Mouse (Mus musculus) cortical plate, adult 2 months (tissue): Measurements from ENCODE around the gene Akp3. TPM values are rescaled to one million over a fixed set of nuclear protein-coding genes. Genes with fewer than 3 reads are reported as not detected.

Experiments
- H3K27ac ChIP-seq: fragments of 200-500 bp; 2 replicates; pipeline ENCODE4 v1.5.1; 2012; ENCODE audit warnings: low read length, control low read depth, inconsistent platforms; ENCODE audit not compliant: insufficient read depth
- H3K4me1 ChIP-seq: fragments of 200-500 bp; 2 replicates; pipeline ENCODE4 v1.6.1; 2011; ENCODE audit warnings: low read length; ENCODE audit not compliant: control insufficient read depth, insufficient read depth
- H3K4me3 ChIP-seq: fragments of 200-500 bp; 2 replicates; pipeline ENCODE4 v1.5.1; 2011; ENCODE audit warnings: mild to moderate bottlenecking, low read length, control low read depth; ENCODE audit not compliant: insufficient read depth
- CTCF ChIP-seq: fragments of 200-500 bp; IDR thresholded peaks from 2 replicates; pipeline ENCODE4 v1.5.1; 2011; ENCODE audit warnings: mild to moderate bottlenecking, control low read depth, low read length; ENCODE audit not compliant: insufficient read depth; ENCODE audit errors: extremely low read depth
- POLR2A ChIP-seq: fragments of 200-500 bp; IDR thresholded peaks from 2 replicates; pipeline ENCODE4 v1.6.1; 2011; ENCODE audit warnings: mild to moderate bottlenecking, low read length, control low read depth; ENCODE audit not compliant: insufficient read depth; ENCODE audit errors: extremely low read depth
- polyA plus RNA-seq: library from polyadenylated mRNA; depleted of rRNA; stranded (reverse); fragments of >200 nt; gene quantifications from 2 replicates; pipeline ENCODE4 v1.2.3, GENCODE M21; 2012

Akp3 gene
- polyA plus RNA-seq, 1 experiment = not detected

GRCm38 (mm10) chr1:87153776-87154500, 29.2 kb downstream of the Akp3 start:
- Histone ChIP-seq H3K4me3 (no peak overlapping the region), H3K4me1 (no peaks in the 10 kb centered on the region), H3K27ac (no peak overlapping the region)
- no peak for TF ChIP-seq CTCF
- TF ChIP-seq POLR2A = no peak

DNA sequence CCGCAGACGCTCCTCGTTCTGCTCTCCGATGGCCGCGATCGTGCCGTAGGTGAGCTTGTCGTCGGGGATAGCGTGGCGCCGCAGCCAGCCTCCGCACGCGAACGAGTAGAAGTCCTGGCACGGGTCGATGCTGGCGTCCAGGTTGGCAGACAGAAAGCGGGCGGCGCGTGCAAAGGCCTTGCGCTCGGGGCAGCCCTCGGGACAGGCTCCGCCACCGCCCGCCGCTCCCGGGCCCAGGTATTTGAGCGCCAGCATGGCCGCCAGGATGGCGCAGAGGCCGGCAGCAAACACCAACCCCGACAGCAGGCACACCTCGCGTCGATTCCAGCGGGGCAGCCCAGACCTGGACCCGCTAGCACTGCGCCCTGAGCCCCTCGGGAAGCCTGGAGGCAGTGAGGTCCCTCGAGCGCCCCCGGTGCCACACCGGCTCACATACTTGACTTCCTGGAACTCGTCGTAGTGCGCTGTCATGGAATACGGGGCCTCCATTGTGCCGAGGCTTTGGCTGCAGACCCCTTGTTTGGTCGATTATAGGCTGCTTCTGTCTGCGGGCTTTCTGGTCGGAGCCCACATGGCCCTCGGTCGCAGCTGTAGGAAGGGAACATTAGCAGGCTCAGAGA, 29.8 kb downstream of the Akp3 start:
- H3K27ac ChIP-seq = no peak overlapping the region
- H3K4me1 ChIP-seq = no peaks in the 10 kb centered on the region
- TF ChIP-seq CTCF (no peak), POLR2A (no peak)
- H3K4me3 ChIP-seq = no peak overlapping the region

DNA sequence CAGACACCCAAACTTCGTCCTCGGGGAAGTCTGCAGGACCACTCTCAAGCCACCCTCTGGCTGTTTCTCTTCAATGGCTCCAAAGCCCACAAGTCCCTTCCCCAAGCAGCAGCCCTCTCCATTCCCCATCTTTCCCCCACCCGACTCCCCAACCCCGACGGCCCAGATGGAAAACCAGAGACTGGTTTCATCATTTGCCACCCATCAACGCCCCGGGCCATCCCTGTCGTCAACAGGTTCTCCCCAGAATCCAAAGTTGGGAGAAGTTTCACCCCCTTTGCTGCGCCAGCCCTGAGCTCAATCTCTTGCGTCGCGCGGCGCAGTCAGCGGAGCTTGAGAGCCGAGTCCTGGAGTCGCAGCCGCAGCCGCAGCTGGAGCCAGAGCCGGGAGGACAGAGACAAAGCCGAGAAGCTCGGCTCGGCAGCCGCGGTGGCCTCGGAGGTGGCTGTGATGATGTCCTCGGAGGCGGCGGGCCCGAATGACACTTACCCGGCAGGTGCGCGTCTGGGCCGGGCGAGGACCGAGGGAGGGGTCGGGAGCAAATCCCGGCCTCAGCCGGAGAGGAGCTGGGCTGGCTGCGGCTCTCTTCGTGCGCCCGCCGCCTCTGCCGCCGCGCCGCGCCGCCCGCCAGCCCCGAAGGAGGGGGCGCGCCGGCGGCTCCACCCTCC, 30.9 kb downstream of the Akp3 start:
- peak overlapping the region; percentile 7; the same call in 1 of the 2 replicates for H3K4me3 ChIP-seq
- no peaks in the 10 kb centered on the region for H3K4me1 ChIP-seq
- no peak overlapping the region for H3K27ac ChIP-seq
- TF ChIP-seq CTCF = no peak

DNA sequence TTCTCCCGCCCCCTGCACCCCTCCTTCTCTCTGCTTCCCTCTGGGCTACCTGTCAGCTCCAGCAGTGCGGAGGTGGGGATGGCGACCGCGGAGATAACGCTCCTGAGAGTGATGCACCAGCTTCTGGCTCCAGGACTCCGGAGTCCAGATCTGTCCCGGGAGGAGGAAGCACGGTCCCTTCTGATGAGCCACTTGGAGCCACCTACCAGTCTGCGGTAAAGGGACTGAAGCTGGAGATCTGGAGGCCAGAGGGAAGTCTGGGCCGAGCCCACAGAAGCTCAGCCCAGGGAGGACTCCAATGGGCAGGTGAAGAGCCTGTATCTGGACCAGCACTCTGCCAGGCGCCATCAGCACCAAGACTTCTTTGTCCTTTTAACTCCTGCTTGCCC, 31.4 kb downstream of the Akp3 start, which contains the start of gene Ecel1:
Ecel1 (minus strand) TSS at position 323 of the 389 bp plus-strand sequence.
- TF ChIP-seq CTCF = no peak
- no peak for TF ChIP-seq POLR2A
- peak within 1 kb of the TSS; percentile 7; the same call in 1 of the 2 replicates for H3K4me3 ChIP-seq

GRCm38 (mm10) chr1:87159396-87159795, 34.6 kb downstream of the Akp3 start:
- H3K27ac ChIP-seq = no peak overlapping the region
- no peaks in the 10 kb centered on the region for H3K4me1 ChIP-seq
- TF ChIP-seq CTCF = no peak
- no peak for TF ChIP-seq POLR2A
- H3K4me3 ChIP-seq = no peak overlapping the region

More for the DNA sequence above, 31.4 kb downstream of the Akp3 start, which contains the start of gene Ecel1:
- Histone ChIP-seq H3K4me1 (no peaks in the 10 kb centered on the region), H3K27ac (no peak within 1 kb of the TSS)

GRCm38 (mm10) chr1:87164164-87164795, 39.5 kb downstream of the Akp3 start:
- Histone ChIP-seq H3K4me3 (no peak overlapping the region), H3K4me1 (no peaks in the 10 kb centered on the region), H3K27ac (no peak overlapping the region)
- no peak for TF ChIP-seq POLR2A
- no peak for TF ChIP-seq CTCF

DNA sequence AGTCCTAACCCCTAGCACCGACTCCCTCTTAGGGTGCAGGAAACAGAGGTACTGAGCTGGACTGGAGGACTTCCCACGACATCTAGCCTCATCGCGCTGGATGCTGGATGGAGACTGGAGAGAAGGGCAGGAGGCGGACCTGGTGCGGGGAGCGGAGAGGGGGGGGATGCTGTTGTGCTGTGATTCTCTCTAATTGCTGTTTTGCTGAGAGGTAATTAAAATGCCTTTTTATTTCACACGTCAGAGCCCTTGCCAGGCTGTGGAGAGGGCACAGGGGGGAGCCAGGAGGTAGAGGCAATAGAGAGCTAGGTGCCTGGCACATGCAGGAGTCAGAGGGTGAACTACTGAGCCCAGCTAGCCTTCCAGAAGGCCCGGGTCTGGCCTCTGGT, 40.0 kb downstream of the Akp3 start:
- Histone ChIP-seq H3K4me1 (no peaks in the 10 kb centered on the region), H3K4me3 (no peak overlapping the region), H3K27ac (no peak overlapping the region)
- no peak for TF ChIP-seq CTCF
- TF ChIP-seq POLR2A = no peak

DNA sequence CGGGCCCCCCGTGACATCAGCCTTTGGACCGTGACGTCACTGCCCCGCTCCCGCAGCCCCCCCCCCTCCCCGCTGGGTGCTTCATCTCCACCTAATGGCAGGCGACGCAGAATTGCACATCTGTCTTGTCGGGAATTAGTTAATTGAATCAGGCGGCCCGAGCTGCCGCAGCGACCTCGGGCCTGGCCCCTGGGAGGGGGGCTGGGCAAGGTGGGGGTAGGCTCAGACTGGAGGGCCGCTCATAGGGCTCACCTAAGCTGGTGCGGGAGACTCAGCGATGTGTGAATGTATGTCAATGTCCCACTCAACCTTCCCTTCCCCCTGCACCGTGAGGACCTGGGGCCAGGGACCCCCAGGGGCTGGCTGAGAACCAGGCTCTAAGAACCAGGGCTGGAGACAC, 45.7 kb downstream of the Akp3 start:
- no peak for TF ChIP-seq POLR2A
- TF ChIP-seq CTCF = no peak
- Histone ChIP-seq H3K27ac (no peak overlapping the region), H3K4me1 (no peaks in the 10 kb centered on the region; the same call in 1 of the 2 replicates), H3K4me3 (no peak overlapping the region)

DNA sequence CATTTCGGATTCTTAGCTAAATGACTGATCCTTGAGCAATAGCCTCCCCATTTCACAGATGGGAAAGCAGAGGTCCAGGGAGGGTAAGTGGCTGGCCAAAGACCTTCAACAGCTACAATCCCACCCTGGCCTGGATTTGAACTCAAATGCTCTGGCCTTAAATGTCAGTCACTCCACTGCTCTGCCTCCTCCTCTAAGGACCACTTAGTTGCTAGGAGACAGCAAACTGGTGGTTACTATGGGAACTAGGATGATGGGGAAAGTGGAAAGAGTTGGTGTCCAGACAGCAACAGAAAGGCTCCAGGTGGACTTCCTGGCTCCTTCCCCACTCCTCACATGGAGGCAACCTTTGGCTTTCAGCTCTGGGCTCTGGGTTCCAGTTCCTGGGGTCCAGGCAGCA, 46.5 kb downstream of the Akp3 start:
- H3K4me3 ChIP-seq = no peak overlapping the region
- no peak overlapping the region for H3K27ac ChIP-seq
- H3K4me1 ChIP-seq = no peaks in the 10 kb centered on the region; the same call in 1 of the 2 replicates
- TF ChIP-seq CTCF (no peak), POLR2A (no peak)

GRCm38 (mm10) chr1:87172316-87172715, 47.5 kb downstream of the Akp3 start:
- TF ChIP-seq POLR2A (no peak), CTCF (no peak)
- Histone ChIP-seq H3K4me3 (no peak overlapping the region), H3K4me1 (no peaks in the 10 kb centered on the region; the same call in 1 of the 2 replicates), H3K27ac (no peak overlapping the region)
